Comparison of ENCODE assay signal across 8 mouse cellular contexts in genomic region chr19:53578597-53579252, GRCm38 (mm10). TPM values are rescaled to one million over a fixed set of nuclear protein-coding genes. Genes with fewer than 3 reads are reported as not detected.
DNase-seq lines count a peak whose midpoint lies in the region; ATAC-seq and TF ChIP-seq lines count a peak whose summit lies in the region.

No protein-coding gene starts in this region.

- H3K36me3 ChIP-seq in heart, embryonic 10.5 days = no peaks in the 10 kb centered on the region
- no peaks in the 10 kb centered on the region for H3K36me3 ChIP-seq in kidney, embryonic 16.5 days (ENCODE audit: insufficient read depth, low read length)
- H3K36me3 ChIP-seq in liver, embryonic 14.5 days (replicated peaks; ENCODE audit: control insufficient read depth, insufficient read depth, low read depth) = no peaks in the 10 kb centered on the region
- H3K36me3 ChIP-seq in neural tube, embryonic 13.5 days = no peaks in the 10 kb centered on the region

- peak; percentile 72 to 78 for DNase-seq in CD8-positive naive resting alpha-beta T cell, adult 2 months (ENCODE audit: low read depth in 2 of 2, low spot score in 2 of 2)
- peak; percentile 61 for DNase-seq in adrenal gland, adult 2 months
- peak; percentile 91 for DNase-seq in embryo, embryonic 10.5 days (ENCODE audit: low spot score)
- DNase-seq in heart, embryonic 10.5 days (ENCODE audit: low spot score) = peak; percentile 77
- DNase-seq in liver, embryonic 14.5 days (ENCODE audit: low read depth in 3 of 3, low spot score in 3 of 3) = peak in 2 of 3 experiments; percentile 47 to 50
- peak; percentile 74 for DNase-seq in thymus, postnatal 25 days

- no peak overlapping the region for H3K27ac ChIP-seq in heart, embryonic 10.5 days
- no peak overlapping the region for H3K27ac ChIP-seq in kidney, embryonic 16.5 days (ENCODE audit: low read length)
- no peak overlapping the region for H3K27ac ChIP-seq in liver, embryonic 14.5 days
- H3K27ac ChIP-seq in neural tube, embryonic 13.5 days (replicated peaks) = no peak overlapping the region

- no peak overlapping the region for H3K4me3 ChIP-seq in heart, embryonic 10.5 days
- H3K4me3 ChIP-seq in kidney, embryonic 16.5 days (ENCODE audit: low read length) = no peak overlapping the region
- H3K4me3 ChIP-seq in liver, embryonic 14.5 days (ENCODE audit: insufficient read depth in 1 of 2, low read depth in 2 of 2, low read length in 2 of 2) = no peak overlapping the region
- no peak overlapping the region for H3K4me3 ChIP-seq in neural tube, embryonic 13.5 days

- H3K27me3 ChIP-seq in heart, embryonic 10.5 days (ENCODE audit: insufficient read depth, poor library complexity, severe bottlenecking) = no peaks in the 10 kb centered on the region
- no peaks in the 10 kb centered on the region for H3K27me3 ChIP-seq in kidney, embryonic 16.5 days (ENCODE audit: insufficient read depth, low read length)
- no peaks in the 10 kb centered on the region for H3K27me3 ChIP-seq in liver, embryonic 14.5 days (ENCODE audit: control insufficient read depth, insufficient read depth, low read length)
- H3K27me3 ChIP-seq in neural tube, embryonic 13.5 days = no peaks in the 10 kb centered on the region

- peak; percentile 42; the same call in 1 of the 2 replicates for ATAC-seq in kidney, embryonic 16.5 days (ENCODE audit: low FRiP score, low TSS enrichment)
- no peak for ATAC-seq in liver, embryonic 14.5 days (ENCODE audit: insufficient read depth)
- peak; percentile 67 for ATAC-seq in neural tube, embryonic 13.5 days (ENCODE audit: low read depth)

- no peak for TF ChIP-seq EP300 in liver, embryonic 14.5 days (IDR thresholded peaks at IDR 0.05; ENCODE audit: low read depth)

- H3K4me2 ChIP-seq in kidney, embryonic 16.5 days (replicated peaks; ENCODE audit: low read depth, low read length) = no peak overlapping the region
- no peak overlapping the region for H3K4me2 ChIP-seq in liver, embryonic 14.5 days (ENCODE audit: low read depth)
- H3K4me2 ChIP-seq in neural tube, embryonic 13.5 days = peak overlapping the region; percentile 28; the same call in 1 of the 2 replicates

- peaks cover 27% of the 10 kb centered on the region for H3K4me1 ChIP-seq in heart, embryonic 10.5 days
- H3K4me1 ChIP-seq in kidney, embryonic 16.5 days (ENCODE audit: insufficient read depth, low read length) = 0 out of 2 replicates have a peak, but pooled peaks cover 5% of the 10 kb centered on the region
- H3K4me1 ChIP-seq in liver, embryonic 14.5 days (replicated peaks; ENCODE audit: control insufficient read depth in 2 of 2, insufficient read depth in 2 of 2, low read length in 1 of 2) = peaks cover 0 to 8% of the 10 kb centered on the region in 2 experiments; a peak in 1 of 4 replicates
- H3K4me1 ChIP-seq in neural tube, embryonic 13.5 days (replicated peaks) = no peaks in the 10 kb centered on the region; the same call in 1 of the 2 replicates

- WGBS in heart, embryonic 10.5 days = 13% methylated on average over 8 of the region's 8 CpGs
- WGBS in kidney, embryonic 16.5 days = 12% methylated on average over 8 of the region's 8 CpGs
- 8% methylated on average over 8 of the region's 8 CpGs for WGBS in liver, embryonic 14.5 days (ENCODE audit: insufficient replicate concordance)
- 14% methylated on average over 8 of the region's 8 CpGs for WGBS in neural tube, embryonic 13.5 days

- no peak overlapping the region for H3K9ac ChIP-seq in kidney, embryonic 16.5 days (replicated peaks; ENCODE audit: low read length)
- H3K9ac ChIP-seq in liver, embryonic 14.5 days (replicated peaks) = no peak overlapping the region
- H3K9ac ChIP-seq in neural tube, embryonic 13.5 days = no peak overlapping the region

- no peaks in the 10 kb centered on the region for H3K9me3 ChIP-seq in heart, embryonic 10.5 days
- H3K9me3 ChIP-seq in kidney, embryonic 16.5 days (ENCODE audit: low read length) = peaks cover under 1% of the 10 kb centered on the region; the same call in 1 of the 2 replicates
- no peaks in the 10 kb centered on the region for H3K9me3 ChIP-seq in liver, embryonic 14.5 days (ENCODE audit: control insufficient read depth, low read length)
- H3K9me3 ChIP-seq in neural tube, embryonic 13.5 days = no peaks in the 10 kb centered on the region

- TF ChIP-seq CTCF in liver, embryonic 14.5 days (IDR thresholded peaks at IDR 0.05; ENCODE audit: low read depth) = peak; percentile 83

RNA-seq across cellular contexts. Expression of gene Nutf2-ps1, which starts 10.1 kb away (rescaled TPM):
- total RNA-seq in adrenal gland, adult 2 months (2021) = 10 to 100 TPM; 72.7 to 98.1 TPM
- 72.0 and 89.9 TPM in 2 replicates for polyA plus RNA-seq in adrenal gland, adult 2 months (2012; rRNA removed)
- polyA plus RNA-seq in heart, embryonic 10.5 days (2016; fragmentation: Nextera tagmentation; extraction: Ambion mirVana) = 373 and 457 TPM in 2 replicates
- 395 and 457 TPM in 2 replicates for polyA plus RNA-seq in kidney, embryonic 16.5 days (2015; fragmentation: Nextera tagmentation; extraction: Ambion mirVana)
- polyA plus RNA-seq in liver, embryonic 14.5 days (2012; rRNA removed) = 45.0 and 105 TPM in 2 replicates
- polyA plus RNA-seq in liver, embryonic 14.5 days (2014; fragmentation: Nextera tagmentation; extraction: Ambion mirVana) = 167 and 188 TPM in 2 replicates
- polyA plus RNA-seq in neural tube, embryonic 13.5 days (2015; fragmentation: Nextera tagmentation; extraction: Ambion mirVana) = 295 and 317 TPM in 2 replicates

RNA-seq across cellular contexts. Expression of gene Smc3, which starts 21.5 kb away (rescaled TPM):
- 10 to 100 TPM; 28.8 to 32.0 TPM for total RNA-seq in adrenal gland, adult 2 months (2021)
- 2.2 and 2.5 TPM in 2 replicates for polyA plus RNA-seq in adrenal gland, adult 2 months (2012; rRNA removed)
- polyA plus RNA-seq in heart, embryonic 10.5 days (2016; fragmentation: Nextera tagmentation; extraction: Ambion mirVana) = 47.0 and 64.8 TPM in 2 replicates
- polyA plus RNA-seq in kidney, embryonic 16.5 days (2015; fragmentation: Nextera tagmentation; extraction: Ambion mirVana) = 68.3 and 70.7 TPM in 2 replicates
- 12.5 and 25.2 TPM in 2 replicates for polyA plus RNA-seq in liver, embryonic 14.5 days (2012; rRNA removed)
- 30.3 and 38.0 TPM in 2 replicates for polyA plus RNA-seq in liver, embryonic 14.5 days (2014; fragmentation: Nextera tagmentation; extraction: Ambion mirVana)
- polyA plus RNA-seq in neural tube, embryonic 13.5 days (2015; fragmentation: Nextera tagmentation; extraction: Ambion mirVana) = 60.4 and 69.3 TPM in 2 replicates

RNA-seq across cellular contexts. Expression of gene Dusp5, which starts 49.8 kb away (rescaled TPM):
- 10 to 100 TPM in 1 of 2 experiments, 1 to 10 TPM in 1; 8.8 to 15.3 TPM for total RNA-seq in adrenal gland, adult 2 months (2021)
- polyA plus RNA-seq in adrenal gland, adult 2 months (2012; rRNA removed) = 4.5 and 6.5 TPM in 2 replicates
- 11.9 and 15.9 TPM in 2 replicates for polyA plus RNA-seq in heart, embryonic 10.5 days (2016; fragmentation: Nextera tagmentation; extraction: Ambion mirVana)
- 9.6 and 9.7 TPM in 2 replicates for polyA plus RNA-seq in kidney, embryonic 16.5 days (2015; fragmentation: Nextera tagmentation; extraction: Ambion mirVana)
- 1.0 and 1.3 TPM in 2 replicates for polyA plus RNA-seq in liver, embryonic 14.5 days (2012; rRNA removed)
- polyA plus RNA-seq in liver, embryonic 14.5 days (2014; fragmentation: Nextera tagmentation; extraction: Ambion mirVana) = 1.8 and 1.9 TPM in 2 replicates
- 2.7 TPM in 2 replicates for polyA plus RNA-seq in neural tube, embryonic 13.5 days (2015; fragmentation: Nextera tagmentation; extraction: Ambion mirVana)
